Mouse (Mus musculus): ENCODE measurements around the gene Klhl24. TPM values are rescaled to one million over a fixed set of nuclear protein-coding genes. Genes with fewer than 3 reads are reported as not detected.
"Not testable (repeated sequence)": the region's sequence is repeated elsewhere in the genome, so short reads cannot be mapped to it uniquely, and the experiment has no call there.

The Klhl24 gene
- 10 to 100 TPM; 86.7 to 89.8 TPM for total RNA-seq (2021)

DNA sequence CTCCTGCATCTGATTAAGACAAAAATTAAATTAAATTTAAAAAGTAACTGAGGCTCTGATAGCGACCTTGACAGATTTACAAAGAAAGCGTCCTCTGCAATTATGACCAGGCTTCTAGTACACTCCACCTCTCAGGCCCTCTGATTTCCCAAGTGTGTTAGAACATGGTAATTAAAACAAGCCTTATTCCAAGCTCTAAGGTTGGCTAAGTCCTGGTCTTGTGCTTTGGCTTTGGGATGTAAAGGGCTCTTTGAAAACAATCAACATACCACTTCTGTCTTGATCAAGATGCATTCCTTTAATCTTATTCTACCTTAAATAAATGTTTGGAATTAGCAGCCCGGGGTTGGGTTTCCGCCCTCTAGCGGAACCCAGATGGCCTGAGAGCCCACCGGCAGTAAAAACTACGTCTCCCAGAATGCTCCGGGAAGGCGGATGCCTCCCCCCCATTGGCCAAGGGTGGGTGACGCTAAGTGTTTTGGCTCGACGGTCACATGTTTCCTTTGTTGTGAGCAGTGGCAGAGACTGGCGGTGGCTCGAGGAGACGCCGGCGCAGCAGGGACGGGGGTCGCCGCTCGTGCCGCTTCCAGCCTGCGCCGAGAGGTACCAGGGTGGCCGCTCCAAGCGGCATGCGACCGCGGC is at the start of gene Klhl24:
Gene Klhl24 (plus strand): TSS at position 474 of the 642 bp plus-strand sequence.
- peak; percentile 93 to 94 for DNase-seq

DNA sequence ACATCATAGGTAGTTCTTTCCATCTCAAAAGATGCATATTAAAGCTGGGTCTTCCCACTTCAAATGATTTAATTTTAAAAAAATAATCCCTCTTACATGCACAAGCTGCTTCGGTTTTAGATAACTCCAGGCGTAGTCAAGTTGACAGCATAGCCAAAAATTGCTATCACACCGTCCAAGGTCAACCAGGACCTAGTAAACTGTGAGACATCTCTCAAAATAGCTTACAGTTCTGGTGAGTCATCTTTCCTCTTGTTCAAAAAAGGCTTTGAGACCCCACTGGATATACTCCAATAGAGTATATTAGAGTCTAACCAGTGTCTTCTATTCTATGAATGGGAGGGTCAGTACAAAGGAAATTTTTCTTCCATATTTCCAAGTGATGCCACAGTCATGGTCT is 44.7 kb upstream of the Klhl24 start:
- DNase-seq = no peak

DNA sequence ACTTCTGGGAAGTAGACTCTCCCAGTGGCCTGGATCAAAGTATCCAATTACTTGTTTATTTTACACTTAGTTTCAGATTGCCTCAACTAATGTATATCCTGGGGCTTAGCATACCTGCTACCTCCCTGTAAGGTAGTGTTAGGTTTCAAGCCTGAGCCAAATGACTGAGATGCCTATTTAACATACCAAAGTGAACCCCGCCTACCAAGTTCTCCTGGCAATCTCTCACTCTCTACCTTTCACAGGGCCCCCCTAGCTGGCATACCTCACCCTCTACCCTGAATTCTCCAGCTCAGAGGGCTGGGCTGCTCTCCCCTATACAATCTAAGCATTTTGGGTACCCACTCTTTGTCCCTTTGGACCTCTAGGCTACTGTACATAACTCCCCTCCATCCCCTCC is 24.6 kb upstream of the Klhl24 start:
- no peak for DNase-seq

DNA sequence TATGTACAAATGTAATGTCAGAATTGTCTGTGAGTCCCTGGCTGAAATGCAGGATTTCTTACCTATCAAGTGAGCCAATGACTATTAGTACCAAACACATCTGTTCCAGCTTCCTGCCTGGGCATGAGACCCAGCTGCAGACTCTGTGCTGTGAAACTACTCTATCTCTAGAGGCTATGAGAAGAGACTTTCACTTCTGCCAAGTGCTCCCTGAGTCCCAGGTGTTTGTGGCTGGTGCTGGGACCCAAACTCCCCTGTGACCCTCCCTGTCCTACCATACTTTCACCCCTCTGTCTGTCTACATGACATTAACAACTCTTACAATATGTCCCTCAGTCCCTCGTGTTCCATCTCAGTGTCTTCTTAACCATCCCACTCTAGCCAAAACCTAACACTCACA is 20.7 kb upstream of the Klhl24 start:
- no peak for DNase-seq

DNA sequence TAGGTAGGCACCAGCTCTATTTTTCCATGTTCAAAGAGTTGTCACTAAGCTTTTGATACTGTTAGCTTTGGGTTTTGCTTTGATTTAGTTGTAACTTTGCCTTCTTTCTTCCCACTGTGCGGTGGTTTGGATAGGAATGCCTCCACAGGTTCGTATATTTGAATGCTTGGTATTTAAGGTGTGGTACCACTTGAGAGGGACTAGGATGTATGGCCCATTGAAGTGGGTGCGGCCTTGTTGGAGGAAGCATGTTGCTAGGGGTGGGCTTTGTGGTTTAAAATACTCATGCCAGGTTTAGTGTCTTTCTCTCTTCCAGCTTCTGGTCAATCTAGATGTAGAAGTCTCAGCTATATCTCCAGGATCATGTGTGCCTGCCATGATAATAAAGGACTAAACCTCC is 17.1 kb upstream of the Klhl24 start:
- DNase-seq = no peak

DNA sequence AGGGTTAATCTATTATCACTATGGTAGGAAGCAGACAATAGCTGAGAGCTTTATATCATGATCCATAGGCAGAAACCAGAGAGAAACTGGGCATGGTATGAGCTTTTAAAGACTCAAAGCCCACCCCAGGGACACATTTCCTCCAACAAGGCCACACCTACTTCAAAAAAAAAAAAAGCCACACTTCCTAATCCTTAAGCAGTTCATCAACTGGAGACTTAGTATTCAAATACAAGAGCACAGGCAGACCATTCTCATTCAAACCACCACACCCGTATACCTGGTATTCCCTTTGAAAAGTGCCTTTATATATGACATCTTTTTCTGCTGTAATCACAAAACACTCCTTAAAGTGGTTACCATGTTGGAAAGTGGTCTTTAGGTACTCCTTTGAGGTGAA is 12.7 kb upstream of the Klhl24 start:
- no peak for DNase-seq

DNA sequence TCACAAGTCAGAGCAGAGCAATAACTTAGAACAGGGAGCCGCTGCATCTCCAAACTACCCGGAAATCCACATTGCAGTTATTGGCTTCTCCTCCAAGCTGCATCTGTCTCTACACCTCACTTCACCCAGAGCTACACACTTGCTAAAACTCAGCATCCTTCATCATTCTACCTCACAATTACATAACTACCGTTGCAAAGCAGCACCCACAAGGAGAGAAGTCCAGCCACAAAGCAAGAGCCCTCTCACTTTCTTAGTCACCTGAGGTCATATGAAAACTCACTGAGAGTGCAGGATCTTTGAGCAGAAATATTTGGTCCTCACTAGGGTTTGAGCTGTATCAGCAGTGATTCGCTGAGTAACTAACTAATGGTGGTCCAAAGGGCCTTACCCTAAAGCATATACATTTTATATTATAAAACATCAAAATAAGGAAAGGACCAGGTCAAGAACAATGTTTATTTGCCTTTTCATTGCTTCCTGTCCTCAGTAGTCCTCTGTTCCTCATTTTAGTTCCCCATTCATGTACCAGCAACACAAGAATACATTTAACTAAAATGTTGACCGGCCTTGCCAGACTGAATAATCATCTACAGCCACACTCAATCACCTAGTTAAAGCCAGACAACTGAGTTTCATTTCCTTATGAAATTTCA is 12.0 kb upstream of the Klhl24 start:
- no peak for DNase-seq

DNA sequence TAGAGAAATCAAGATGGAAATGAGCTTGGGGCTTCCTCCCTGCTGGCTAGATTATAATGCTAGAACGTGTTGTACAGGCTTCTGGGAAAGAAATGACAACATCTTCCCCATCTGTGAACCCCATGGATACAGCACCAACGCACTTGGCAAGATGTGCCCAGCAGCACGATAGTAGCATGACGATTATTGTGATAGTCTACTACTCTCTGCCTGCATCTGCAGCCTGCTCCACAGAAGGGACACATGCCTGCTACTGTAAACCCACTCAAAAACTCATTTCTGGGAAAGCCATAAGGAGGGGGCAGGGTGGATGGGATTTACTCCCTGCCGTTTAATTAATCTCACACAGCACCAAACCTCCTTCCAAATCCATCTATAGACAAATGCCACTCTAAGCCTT is 10.4 kb upstream of the Klhl24 start:
- DNase-seq = peak; percentile 66 to 67

DNA sequence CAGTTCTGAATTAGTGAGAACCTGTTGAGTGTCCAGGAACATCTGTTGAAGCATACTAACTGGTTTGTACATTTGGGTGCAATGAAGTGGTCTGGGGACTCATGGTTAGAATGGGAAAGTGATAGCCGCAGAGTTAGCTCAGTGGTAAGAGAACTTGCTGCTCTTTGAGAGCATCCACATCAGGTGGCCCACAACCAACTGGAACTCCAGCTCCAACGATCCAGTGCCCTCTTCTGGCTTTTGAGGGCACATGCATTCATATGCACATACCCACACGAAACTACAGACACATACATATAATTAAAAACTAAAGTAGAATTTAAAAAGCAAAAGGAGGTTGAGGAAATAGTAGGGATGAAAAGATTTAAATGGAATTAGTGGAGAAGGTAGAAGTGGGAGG is 7.7 kb upstream of the Klhl24 start:
- DNase-seq = no peak

DNA sequence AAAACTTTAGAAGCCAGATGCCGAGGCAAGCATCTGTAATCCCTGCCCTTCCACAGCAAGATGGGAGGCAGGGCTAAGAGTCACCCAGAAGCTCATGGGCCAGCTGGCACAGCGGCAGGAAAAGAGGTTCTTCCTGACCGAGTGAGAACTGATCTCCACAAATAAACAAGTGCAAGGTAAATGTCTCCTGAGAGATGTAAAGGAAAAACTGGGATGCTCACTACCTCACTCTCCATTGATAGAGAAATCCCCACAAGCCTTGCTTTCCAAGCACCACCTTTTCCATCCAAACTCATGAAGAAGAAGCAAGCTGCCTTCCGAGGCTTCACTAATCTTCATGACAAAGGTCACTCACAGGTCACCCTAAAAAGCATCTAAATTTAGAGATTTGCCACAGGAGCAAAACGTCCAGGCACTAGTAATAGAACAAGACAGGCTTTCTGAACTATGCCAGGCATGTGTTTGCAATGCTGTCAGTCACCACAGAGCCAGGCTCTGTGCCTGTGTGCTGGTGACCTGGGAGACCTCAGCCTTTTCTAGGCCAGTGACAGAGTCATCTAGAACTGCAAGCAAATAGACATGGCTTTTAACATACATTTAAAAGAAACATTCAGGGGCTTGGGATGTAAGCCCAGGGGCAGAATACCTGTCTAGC is 6.3 kb upstream of the Klhl24 start:
- no peak for DNase-seq

DNA sequence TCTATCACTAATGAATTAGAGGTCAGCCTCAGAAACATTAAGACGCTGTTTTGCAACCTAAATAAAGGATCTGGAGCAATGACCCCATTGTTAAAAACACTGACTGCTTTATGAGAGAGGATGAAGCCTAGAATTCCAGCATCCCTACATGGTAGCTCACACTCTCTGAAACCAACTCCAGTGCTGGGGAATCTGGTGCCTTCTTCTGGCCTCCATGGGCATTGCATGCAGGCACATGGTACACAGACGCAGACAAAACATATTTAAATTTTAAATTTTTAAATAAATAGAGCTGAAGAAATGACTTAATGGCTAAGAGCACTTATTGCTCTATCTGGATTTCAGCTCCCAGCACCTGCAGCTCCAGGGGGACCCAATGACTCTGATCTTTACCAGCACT is 1.4 kb upstream of the Klhl24 start:
- no peak for DNase-seq

DNA sequence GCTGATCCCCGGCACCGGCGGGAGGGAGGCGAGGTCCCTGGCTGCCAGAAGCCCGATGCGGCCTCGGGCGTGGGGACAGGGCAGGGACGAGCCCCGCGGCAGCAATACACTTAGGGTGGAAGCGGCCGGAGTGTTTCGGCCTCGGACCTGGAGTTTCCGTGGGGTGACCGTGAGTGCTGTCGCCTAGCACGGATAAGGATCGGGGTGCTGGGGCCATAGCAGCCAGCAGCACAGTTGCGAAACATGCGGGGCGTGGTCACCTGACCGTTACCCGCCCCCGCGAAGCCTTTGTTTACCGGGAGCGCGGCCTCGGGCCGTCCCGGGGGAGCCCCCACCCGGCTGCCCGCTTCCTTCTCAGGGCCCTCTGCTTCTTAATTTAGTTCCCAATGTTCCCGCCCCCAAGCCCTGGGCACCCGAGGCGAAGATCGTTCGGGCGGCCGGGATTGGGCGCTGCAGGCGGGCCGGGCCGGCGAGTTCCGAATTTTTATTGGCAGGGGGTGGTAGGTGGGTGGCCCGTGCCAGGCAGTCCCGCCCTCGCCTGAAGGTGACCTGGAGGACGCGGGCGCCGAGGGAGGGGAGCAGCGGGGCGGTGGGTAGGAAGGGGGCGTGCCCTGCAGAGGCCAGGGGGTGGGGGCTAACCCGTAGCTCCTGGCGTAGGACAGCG is 501 bp downstream of the Klhl24 start:
- DNase-seq = peak; percentile 90 to 93

DNA sequence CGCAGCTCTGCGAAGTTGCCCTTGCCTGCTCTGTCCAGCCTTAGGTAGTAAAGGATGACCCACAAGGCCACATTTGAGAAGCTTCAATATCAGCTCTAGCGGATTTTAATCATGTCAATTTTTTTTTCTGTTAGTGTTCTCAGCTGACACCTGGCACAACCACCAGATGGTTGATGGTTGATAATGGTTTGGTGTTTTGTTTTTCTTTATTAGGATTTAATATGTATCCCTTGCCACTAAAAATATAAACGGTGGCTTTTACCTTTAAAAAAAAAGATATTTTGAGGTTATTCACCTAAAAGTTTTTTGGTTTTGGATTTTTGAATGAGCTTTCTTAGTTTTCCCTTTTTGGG is 1.0 kb downstream of the Klhl24 start:
- no peak for DNase-seq

DNA sequence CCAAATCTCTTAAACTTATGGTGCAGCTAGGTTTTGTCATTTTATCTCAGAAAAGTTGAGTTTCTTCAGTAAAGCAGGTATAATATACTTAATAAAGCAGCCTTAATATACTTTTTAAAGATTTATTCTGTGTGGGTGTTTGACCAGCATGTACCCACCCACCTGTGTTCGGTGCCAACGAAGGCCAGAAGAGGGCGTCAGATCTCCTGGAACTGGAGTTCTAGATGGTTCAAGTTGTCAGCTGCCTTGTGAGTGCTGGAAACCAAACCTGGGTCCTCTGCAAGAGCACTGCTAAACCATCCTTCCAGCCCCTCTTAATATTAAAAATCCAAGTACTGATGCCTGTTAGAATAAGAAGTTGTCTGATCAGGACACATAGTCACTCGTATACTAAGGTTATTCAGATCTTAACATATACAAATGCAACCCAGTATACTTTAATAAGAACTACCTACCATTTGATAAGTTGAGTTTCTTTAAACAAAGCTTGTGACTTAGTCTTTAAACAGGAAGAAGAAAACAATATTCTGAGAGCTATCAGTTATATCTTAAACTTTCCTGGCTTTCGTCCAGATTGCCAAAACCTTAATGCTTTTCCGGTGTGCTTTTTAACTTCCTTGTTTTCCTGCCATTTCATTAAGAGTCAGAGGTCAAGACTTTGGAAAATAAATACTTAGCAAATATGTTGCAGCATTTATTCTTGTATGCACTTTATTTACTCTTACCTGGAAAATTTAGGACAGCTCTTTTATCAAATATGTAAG is 1.7 kb downstream of the Klhl24 start:
- no peak for DNase-seq

DNA sequence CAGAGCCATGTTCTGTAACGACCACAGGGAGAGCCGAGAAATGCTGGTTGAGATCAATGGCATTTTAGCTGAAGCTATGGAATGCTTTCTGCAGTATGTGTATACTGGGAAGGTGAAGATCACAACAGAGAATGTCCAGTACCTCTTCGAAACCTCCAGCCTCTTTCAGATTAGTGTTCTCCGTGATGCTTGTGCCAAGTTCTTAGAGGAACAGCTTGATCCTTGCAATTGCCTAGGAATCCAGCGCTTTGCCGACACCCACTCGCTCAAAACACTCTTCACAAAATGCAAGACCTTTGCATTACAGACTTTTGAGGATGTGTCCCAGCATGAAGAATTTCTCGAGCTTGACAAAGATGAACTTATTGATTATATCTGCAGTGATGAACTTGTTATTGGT is 9.7 kb downstream of the Klhl24 start:
- no peak for DNase-seq

DNA sequence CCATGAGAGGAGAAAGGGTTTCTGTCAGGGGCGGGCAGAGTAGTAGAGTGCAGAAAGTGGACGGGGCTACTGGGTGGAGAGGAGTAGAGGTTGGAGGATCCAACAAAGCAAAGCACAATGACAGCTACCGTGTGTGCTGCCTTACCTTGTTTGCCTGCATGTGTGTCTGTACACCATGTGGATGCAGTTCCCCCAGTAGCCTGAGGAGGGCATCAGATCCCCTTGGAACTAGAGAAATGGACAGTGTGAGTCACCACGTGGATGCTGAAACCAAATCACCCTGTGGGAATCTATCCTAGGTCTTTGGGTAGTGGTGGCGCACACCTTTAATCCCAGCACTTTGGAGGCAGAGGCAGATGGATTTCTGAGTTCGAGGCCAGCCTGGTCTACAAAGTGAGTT is 11.6 kb downstream of the Klhl24 start:
- DNase-seq = no peak

DNA sequence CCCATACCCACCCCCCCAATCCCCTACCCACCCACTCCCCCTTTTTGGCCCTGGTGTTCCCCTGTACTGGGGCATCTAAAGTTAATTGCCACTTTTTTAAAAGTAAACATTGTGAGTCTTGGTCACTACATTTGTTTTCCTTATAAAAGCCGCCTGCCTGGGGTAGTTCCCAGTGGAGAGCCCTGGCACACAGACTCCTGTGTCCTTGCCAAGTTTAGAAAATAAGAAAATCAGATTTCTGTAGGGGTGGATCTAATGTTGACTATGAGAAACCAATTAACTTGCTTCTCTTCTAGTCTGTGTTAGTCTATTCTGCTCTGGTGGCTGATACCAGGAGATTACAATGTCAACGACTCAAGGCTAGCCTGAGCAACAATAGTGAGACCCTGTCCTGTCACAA is 15.3 kb downstream of the Klhl24 start:
- no peak for DNase-seq

DNA sequence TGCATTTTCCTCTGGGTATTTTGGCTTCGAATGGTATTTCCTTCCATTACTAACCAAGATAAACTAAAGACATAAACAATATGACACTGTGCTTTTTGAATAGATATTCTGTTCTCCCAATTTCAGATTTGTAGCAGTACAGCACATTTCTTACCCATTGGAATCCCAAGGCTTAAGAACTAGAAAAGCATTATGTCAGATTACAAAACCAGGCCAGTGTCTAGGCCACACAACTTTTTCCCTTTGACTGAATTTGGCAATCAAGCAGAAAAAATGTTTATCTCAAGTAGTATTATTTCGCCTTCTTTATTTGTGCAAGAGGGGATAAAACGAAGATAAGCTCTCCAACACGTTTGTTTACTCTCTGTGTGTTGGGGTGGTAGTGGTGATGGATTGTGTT is 18.7 kb downstream of the Klhl24 start:
- DNase-seq = no peak

DNA sequence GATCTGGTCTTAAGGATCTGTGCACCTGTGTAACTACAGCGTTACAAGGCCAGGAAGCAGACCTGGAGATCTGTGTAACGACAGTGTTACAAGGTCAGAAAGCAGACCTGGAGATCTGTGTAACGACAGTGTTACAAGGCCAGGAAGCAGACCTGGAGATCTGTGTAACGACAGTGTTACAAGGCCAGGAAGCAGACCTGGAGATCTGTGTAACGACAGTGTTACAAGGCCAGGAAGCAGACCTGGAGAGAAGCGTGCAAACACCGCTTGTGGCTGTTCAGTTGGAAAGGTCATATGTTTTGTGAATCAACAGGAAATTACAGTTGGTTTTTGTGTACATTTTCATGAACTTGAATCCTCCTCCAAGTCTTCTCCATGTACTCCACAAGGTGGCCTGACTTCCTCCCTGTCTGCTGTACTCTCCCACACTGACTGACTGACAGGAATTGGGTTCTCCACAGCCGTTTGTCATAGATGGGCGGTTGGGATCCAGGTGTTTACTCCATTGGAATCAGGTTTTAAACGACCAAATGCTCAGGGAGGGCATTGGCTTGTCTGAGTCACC is 29.1 kb downstream of the Klhl24 start:
- not testable (repeated sequence) for DNase-seq

DNA sequence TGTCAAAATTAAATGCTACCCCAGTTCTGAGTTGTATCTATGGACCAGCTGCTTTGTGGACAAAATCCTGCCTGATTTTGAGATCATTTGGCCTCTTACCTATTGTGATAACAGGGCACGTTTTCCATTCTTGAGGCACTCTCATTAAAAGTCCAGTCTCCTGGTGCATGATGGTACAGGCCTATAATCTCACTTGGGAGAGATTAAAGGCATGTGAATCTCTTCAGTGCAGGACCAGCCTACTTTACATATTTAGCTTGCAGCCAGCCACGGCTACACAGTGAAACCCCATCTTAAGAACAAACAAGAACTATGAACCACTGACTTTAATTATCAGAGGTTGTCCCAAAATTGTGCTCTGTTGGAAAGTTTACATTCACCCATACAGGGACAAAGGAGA is 33.1 kb downstream of the Klhl24 start:
- DNase-seq = no peak

DNA sequence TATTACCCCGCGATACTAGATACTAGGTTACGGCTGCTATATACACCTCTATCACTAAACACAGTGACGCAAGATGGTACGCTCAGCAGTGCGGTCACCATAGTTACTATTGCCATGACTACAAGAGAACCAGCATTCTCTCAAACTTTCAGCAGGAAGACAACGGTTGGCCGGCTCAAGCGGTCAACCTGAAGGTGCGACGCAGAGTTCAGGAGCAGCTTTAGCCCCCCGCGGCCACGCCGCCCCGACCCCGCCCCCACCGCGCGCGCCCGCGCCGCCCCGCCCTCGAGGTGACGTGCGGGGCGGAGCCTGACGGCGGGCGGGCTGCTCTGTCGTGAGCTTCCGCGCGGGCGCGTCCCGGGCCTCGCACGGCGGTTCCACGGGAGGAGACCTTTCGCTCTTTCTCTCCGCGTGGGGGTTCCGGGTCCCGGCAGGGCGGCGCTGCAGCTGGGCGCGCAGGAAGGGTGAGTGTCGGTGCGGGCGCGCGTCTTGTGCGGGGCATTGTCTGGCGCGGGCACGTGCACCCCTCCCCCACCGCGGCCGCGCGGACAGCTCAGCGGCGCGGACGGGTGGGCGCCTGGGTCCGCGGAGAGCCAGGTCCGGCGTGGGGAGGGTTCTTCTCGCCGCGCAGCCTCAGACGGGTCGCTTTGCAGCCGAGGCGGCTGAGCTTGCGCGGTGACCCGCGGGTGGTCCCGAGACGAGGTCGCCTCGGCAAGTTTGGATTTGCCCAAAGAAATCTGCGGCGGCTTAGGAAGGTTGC is 43.6 kb downstream of the Klhl24 start, which contains the start of gene Yeats2:
Gene Yeats2 (plus strand): TSS at position 292 of the 760 bp plus-strand sequence.
- DNase-seq = peak; percentile 85 to 87

DNA sequence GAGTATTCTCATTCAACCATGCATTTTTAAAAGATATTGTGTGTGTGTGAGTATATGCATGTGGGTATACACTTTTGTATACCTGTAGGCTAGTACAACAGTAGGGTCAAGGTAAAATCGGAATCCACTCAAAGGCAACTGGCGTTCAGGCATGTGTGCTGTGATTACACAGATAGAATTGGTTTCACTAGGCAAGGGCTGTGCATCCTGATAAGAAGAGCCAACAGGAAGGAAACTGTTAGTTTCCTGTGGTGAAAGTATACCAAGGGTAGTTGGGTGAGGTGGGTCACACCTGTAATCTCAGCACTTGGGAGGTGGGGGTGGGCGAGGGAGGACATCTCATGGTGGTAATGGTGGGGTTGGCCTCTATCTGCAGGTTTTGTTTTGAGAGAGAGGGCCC is 47.2 kb downstream of the Klhl24 start:
- DNase-seq = no peak
